Mouse (Mus musculus) lung, adult 2 months (tissue): ENCODE data around the gene Acsbg1. TPM values are rescaled to one million over a fixed set of nuclear protein-coding genes. Genes with fewer than 3 reads are reported as not detected.

Source experiments
- DNase-seq: peaks from one replicate; pipeline ENCODE4 v3.0.0; 2022
- H3K4me1 ChIP-seq: fragments of 200-500 bp; 2 replicates; pipeline ENCODE4 v1.6.1; 2011; ENCODE audit warnings: low read length; ENCODE audit not compliant: control insufficient read depth, insufficient read depth
- H3K4me3 ChIP-seq: fragments of 200-500 bp; replicated peaks from 2 replicates; pipeline ENCODE3; 2011; ENCODE audit warnings: low read depth, mild to moderate bottlenecking, control low read depth, low read length; ENCODE audit errors: extremely low read depth
- CTCF ChIP-seq: fragments of 200-500 bp; IDR thresholded peaks from 2 replicates; pipeline ENCODE4 v1.5.1; 2011; ENCODE audit warnings: mild to moderate bottlenecking, low read length, control low read depth; ENCODE audit not compliant: insufficient read depth
- POLR2A ChIP-seq: fragments of 200-500 bp; IDR thresholded peaks from 2 replicates; pipeline ENCODE4 v1.6.1; 2011; ENCODE audit warnings: low read depth, mild to moderate bottlenecking, control low read depth, low read length, borderline replicate concordance; ENCODE audit errors: extremely low read depth
- WGBS: fragments of 180-500 bp; shearing (Covaris S2); methylation state at CpG from one replicate; pipeline ENCODE4 v1.1.7; 2018; 5-methylcytosine and 5-hydroxymethylcytosine counted together
- polyA plus RNA-seq: library from polyadenylated mRNA; depleted of rRNA; stranded (reverse); fragments of >200 nt; gene quantifications from 2 replicates; pipeline ENCODE4 v1.2.3, GENCODE M21; 2012; rRNA removed

Acsbg1 gene
- polyA plus RNA-seq: 0.91 and 31.6 TPM in 2 replicates

DNA sequence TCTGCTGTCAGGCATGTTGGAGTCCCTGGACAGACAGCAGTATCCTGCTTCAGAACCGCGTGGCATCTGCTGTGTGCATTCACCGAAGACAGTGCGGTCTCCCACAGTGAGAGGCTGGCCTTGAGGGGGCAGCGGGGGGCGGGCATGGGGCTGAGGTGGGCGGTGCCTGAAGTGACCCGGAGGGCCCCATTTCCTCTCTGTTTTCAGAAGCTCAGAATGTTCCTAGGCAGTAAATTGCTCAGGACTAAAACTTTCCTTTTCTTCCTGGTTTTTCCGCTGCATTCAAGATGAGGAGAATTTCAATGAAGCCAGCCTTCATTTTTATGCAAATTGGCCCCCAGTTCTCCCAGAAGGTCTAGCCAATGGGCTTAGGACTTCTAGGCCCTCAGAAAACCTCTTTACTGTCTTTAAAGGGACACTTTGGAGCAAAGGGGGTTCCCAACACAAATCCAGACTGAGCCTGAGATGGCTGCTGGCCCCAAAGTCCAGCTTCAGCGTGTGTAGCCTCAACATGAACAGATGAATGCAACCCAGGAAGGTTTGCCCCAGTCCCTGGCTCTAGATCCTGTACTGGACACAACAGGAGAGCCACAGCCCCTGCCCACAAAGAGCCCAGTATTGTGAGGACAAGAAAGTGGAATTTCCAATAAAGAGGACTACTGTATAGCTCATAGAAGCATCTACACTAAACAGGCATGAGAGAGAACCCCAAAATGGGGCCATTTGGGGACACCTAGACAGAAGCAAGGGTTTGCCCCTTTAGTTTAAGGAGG lies at the start of gene Acsbg1:
Gene Acsbg1, minus strand, starts transcription at position 266 of the 773 bp plus-strand sequence.
- Histone ChIP-seq H3K4me1 (no peaks in the 10 kb centered on the region), H3K4me3 (no peak within 1 kb of the TSS)
- TF ChIP-seq POLR2A: no peak
- no peak for TF ChIP-seq CTCF
- no peak for DNase-seq
- WGBS: 33% methylated on average over 10 of the region's 10 CpGs

DNA sequence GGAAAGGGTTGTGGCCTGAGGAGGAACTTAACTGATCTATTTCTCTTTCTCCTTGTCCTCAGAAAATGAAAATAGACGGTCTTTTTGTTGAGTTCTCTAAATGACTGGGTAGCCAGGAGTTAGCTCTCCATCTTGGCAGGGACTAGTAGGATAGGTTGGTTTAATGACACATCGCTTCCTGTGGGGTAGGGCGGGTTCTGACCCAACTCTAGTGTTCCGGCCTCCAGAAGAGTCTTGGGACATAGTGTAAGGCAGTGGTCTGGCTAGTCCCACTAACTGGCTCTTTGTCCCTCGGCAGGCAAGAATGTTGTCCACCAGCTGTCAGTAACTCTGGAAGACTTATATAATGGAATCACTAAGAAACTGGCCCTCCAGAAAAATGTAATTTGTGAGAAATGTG lies 46.4 kb upstream of the Acsbg1 start:
- 75% methylated on average over 5 of the region's 5 CpGs for WGBS
- no peak for DNase-seq
- no peaks in the 10 kb centered on the region; the same call in 1 of the 2 replicates for H3K4me1 ChIP-seq
- TF ChIP-seq CTCF: no peak
- TF ChIP-seq POLR2A: no peak
- no peak overlapping the region for H3K4me3 ChIP-seq

DNA sequence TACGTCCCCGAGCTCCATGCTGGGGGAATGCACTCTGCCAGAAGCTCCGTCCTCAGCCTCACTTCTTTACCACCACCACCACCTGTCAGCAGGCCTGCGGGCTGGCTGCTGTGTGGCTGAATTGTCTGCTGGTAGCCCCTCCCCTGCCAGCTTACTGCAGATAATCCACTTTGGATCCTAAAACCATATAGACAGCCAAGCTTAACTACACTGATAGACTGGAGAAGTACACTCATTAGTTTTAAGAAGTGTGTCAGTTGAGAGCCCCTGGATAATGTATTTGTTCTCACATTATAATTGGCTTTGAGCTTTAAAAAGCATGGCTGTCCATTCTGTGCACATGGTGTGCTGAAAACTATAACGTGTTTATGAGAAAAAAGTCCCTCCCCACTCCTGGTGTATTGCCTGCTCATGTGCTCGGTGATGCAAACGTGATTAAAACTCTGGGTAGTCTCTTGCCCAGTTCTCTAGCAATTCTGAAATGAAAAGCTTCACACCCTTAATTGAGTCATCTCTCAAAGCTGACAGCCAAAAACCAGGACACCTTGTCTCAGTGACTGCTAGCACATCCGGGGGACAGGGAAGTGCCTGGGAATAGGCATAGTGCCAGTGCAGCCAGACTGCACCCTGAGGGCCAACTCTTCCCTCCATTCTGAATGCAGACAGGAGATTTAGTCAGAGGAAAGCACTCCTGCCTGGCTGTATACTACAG lies 45.8 kb upstream of the Acsbg1 start:
- H3K4me1 ChIP-seq: peaks cover 4% of the 10 kb centered on the region; the same call in 1 of the 2 replicates
- TF ChIP-seq POLR2A (no peak), CTCF (no peak)
- H3K4me3 ChIP-seq: no peak overlapping the region
- 68% methylated on average over 8 of the region's 8 CpGs for WGBS
- no peak for DNase-seq

DNA sequence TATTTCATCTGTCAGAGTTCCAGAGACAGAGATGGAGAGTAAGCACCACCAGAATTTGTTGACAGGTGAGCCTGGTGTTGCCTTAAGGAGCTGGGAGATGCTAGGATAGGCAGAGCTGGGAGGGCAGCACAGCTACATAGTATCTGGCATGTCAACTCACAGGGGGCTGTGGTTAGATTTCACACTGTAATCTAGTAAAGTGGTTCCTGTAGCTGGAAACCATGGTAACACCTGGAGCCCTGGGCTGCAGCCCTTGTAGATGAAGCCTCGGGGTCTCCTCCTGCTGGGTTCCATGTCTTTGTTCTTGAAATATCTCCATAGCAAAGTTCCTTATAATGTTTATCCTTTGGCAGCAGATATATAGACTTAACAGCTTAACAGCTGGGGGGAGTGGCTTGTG lies 43.9 kb upstream of the Acsbg1 start:
- DNase-seq: no peak
- H3K4me1 ChIP-seq: peaks cover 7% of the 10 kb centered on the region; the same call in 1 of the 2 replicates
- 37% methylated on average over 1 of the region's 1 CpGs for WGBS
- no peak overlapping the region for H3K4me3 ChIP-seq
- TF ChIP-seq CTCF (no peak), POLR2A (no peak)

DNA sequence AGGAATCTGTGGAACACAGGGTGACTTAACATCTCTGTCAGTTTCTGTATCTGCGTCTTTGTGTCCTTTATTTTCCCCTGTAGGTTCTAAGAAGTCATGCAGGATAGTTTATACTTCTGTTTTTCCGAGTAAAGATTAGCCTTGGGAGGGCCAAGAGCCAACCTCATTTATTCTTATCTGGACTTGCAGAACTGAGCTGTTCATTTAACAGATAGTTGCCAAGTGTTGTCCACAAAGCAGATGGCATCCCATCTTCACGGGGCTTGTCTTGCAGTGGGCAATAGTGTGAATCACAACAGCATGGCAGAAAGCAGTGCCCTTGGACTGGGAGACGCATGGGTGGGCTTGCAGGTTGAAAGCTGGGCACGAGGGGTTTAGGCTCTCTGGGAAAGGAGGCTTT lies 42.7 kb upstream of the Acsbg1 start:
- H3K4me3 ChIP-seq: no peak overlapping the region
- no peak for DNase-seq
- TF ChIP-seq CTCF (no peak), POLR2A (no peak)
- WGBS: 58% methylated on average over 5 of the region's 5 CpGs
- H3K4me1 ChIP-seq: peaks cover 10% of the 10 kb centered on the region

DNA sequence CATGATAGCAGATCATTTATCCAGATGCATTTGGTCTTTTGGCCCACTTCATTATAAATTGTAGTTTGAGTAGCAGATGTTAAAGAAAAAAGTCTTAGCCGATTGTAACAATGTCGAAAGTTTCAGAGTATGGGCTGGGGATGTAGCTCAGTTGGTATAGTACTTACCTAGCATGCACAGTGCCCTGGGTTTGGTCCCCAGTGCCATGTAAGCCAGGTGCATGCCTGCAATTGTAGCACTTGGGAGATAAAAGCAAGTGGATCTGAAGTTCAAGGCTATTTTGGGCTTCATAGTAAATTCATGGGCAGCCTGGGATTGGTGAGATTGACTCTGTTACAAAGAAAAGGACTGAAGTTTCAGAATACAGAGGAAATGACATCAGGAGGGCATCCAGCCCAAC lies 40.9 kb upstream of the Acsbg1 start:
- TF ChIP-seq CTCF (no peak), POLR2A (no peak)
- Histone ChIP-seq H3K4me1 (peaks cover 10% of the 10 kb centered on the region), H3K4me3 (no peak overlapping the region)
- DNase-seq: no peak
- WGBS: 57% methylated on average over 2 of the region's 2 CpGs

DNA sequence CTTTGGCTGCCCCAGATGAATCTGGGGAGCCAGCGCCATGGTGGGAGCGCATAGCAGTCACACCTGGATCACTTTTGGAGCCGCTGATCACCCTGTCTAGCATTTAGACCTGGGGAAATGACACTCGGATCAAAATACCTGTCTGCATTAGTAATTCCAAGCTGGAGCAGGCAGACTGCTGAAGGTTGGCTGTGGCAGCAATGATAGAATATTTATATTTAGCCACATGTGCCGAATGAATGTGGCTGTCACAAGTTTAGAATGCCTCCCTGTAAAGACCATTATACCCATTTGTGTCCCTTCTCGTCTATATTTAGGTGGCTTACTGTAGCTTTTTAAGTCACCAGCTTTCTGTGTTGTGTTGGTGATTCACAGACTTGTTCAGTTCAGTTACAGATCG lies 39.1 kb upstream of the Acsbg1 start:
- Histone ChIP-seq H3K4me3 (peak overlapping the region; percentile 31), H3K4me1 (peaks cover 10% of the 10 kb centered on the region)
- no peak for DNase-seq
- 75% methylated on average over 7 of the region's 7 CpGs for WGBS
- TF ChIP-seq POLR2A: no peak
- no peak for TF ChIP-seq CTCF

DNA sequence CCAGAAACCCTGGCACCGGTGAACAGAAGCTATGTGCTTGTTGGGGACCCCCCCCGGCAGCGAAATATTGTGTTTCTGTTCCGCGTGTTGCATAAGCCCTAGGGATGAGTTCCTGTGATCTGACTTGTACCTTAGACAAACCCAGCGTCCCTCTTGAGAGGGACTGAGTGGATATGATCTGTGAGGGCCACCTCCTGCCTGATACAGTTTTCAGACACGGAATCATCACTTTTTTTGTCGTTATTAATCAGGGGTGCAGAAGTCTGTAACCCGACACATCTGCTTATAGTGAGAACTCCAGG lies 38.5 kb upstream of the Acsbg1 start:
- DNase-seq: no peak
- WGBS: 9% methylated on average over 9 of the region's 9 CpGs
- TF ChIP-seq POLR2A: no peak
- no peak for TF ChIP-seq CTCF

DNA sequence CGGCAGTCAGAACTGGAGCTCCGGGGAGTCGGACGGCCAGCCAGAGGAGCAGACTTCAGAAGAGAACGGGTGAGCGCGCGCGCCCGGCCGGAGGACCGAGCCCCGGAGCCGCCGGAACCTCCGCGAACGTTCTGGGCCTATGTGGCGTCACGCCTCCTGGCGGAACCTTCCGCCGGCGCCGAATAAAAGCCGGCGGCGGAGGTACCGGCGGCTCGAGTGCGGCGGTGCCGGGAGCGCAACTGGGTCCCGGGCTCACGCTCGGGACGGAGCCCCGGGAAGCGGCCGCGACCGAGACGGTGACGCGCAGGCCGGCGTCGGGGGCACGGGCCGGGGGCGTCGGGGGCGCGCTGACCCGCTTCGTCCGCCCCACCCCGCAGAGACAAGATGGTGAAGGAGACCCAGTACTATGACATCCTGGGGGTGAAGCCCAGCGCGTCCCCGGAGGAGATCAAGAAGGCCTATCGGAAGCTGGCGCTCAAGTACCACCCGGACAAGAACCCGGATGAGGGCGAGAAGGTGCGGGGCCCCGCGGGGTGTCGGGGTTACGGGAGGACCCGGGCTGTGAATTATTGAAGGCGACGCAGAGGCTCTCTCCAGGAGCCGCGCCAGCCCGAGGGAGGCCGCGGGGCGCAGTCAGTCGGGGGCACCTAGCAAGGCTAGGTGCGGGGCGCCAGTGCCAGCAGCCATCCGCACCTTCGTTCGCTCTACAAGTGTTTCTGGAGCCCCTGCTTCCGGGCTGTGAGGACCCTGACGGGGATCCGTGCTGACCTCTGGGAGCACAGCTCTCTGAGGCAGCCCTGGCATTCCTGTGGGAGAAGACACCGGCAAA lies 37.9 kb upstream of the Acsbg1 start:
- DNase-seq: peak; percentile 83
- WGBS: under 1% methylated on average over 92 of the region's 92 CpGs
- H3K4me1 ChIP-seq: peaks cover 10% of the 10 kb centered on the region
- peak overlapping the region; percentile 91 for H3K4me3 ChIP-seq
- no peak for TF ChIP-seq CTCF
- peak; percentile 71 for TF ChIP-seq POLR2A

More for the DNA sequence above, 38.5 kb upstream of the Acsbg1 start:
- peak overlapping the region; percentile 91 for H3K4me3 ChIP-seq
- H3K4me1 ChIP-seq: peaks cover 10% of the 10 kb centered on the region
